Mouse (Mus musculus) forebrain, embryonic 14.5 days (tissue): ENCODE results near the gene Wdr89. TPM values are rescaled to one million over a fixed set of nuclear protein-coding genes. Genes with fewer than 3 reads are reported as not detected.
"Not testable (repeated sequence)": the region's sequence is repeated elsewhere in the genome, so short reads cannot be mapped to it uniquely, and the experiment has no call there.

Experiments used
- ATAC-seq: fragments of 200-750 bp; cut with Nextera tagmentation; 2 replicates; pipeline ENCODE4 v1.8.0; 2017; ENCODE audit warnings: mild to moderate bottlenecking, moderate library complexity
- DNase-seq: peaks from one replicate; pipeline ENCODE4 v3.0.0-alpha.2; 2015; ENCODE audit warnings: low spot score
- H3K27ac ChIP-seq: fragments of 300-500 bp; sonication (generic); 2 replicates; pipeline ENCODE4 v1.5.1; 2014; ENCODE audit warnings: low read depth, mild to moderate bottlenecking, control low read depth, low read length, moderate library complexity
- H3K27me3 ChIP-seq: fragments of 300-500 bp; sonication (generic); replicated peaks from 2 replicates; pipeline ENCODE4 v1.6.1; 2014; ENCODE audit warnings: low read length, control low read depth, mixed read lengths; ENCODE audit not compliant: control insufficient read depth, insufficient read depth
- H3K36me3 ChIP-seq: fragments of 300-500 bp; sonication (generic); 2 replicates; pipeline ENCODE4 v1.6.1; 2014; ENCODE audit warnings: low read length, control low read depth; ENCODE audit not compliant: control insufficient read depth, insufficient read depth
- H3K4me1 ChIP-seq: fragments of 300-500 bp; sonication (generic); 2 replicates; pipeline ENCODE4 v1.6.1; 2014; ENCODE audit warnings: antibody characterized with exemption, low read length, control low read depth; ENCODE audit not compliant: control insufficient read depth, insufficient read depth
- H3K4me2 ChIP-seq: fragments of 300-500 bp; sonication (generic); 2 replicates; pipeline ENCODE4 v1.6.1; 2014; ENCODE audit warnings: mild to moderate bottlenecking, control low read depth, low read length
- H3K4me3 ChIP-seq: fragments of 300-500 bp; sonication (generic); 2 replicates; pipeline ENCODE4 v1.5.1; 2014; ENCODE audit warnings: low read depth, low read length, control low read depth
- H3K9ac ChIP-seq: fragments of 300-500 bp; sonication (generic); 2 replicates; pipeline ENCODE4 v1.6.1; 2014; ENCODE audit warnings: mild to moderate bottlenecking, low read length, control low read depth, moderate library complexity
- H3K9me3 ChIP-seq: fragments of 300-500 bp; sonication (generic); replicated peaks from 2 replicates; pipeline ENCODE4 v1.6.1; 2016; ENCODE audit warnings: low read length, control low read depth, mixed read lengths; ENCODE audit not compliant: control insufficient read depth
- WGBS: fragments of 180-500 bp; shearing (Covaris S2); extraction: QIAGEN DNeasy Blood & Tissue Kit; methylation state at CpG from one replicate; pipeline ENCODE4 v1.1.7; 2014; 5-methylcytosine and 5-hydroxymethylcytosine counted together
- polyA plus RNA-seq: library from polyadenylated mRNA; unstranded; fragments of >200 nt; fragmentation: Nextera tagmentation; extraction: Ambion mirVana; gene quantifications from 2 replicates; pipeline ENCODE4 v1.2.1, GENCODE M21; 2014

Wdr89 gene
- polyA plus RNA-seq: 5.6 and 6.6 TPM in 2 replicates

- Histone ChIP-seq H3K36me3 (no peaks in the 10 kb centered on the region), H3K9ac (peak within 1 kb of the TSS; percentile 75), H3K4me3 (peak within 1 kb of the TSS; percentile 60), H3K27me3 (no peaks in the 10 kb centered on the region), H3K27ac (peak within 1 kb of the TSS; percentile 71), H3K4me2 (peak within 1 kb of the TSS; percentile 88), H3K9me3 (no peaks in the 10 kb centered on the region), H3K4me1 (peaks cover 12% of the 10 kb centered on the region)
- DNase-seq: peak; percentile 100
- WGBS: under 1% methylated on average over 55 of the region's 55 CpGs
- peak; percentile 99 for ATAC-seq
These were observed at the start of gene Wdr89 for GRCm38 (mm10) chr12:75669258-75670106. Wdr89 (minus strand) TSS chr12:75669537.

- no peak for ATAC-seq
- H3K9ac ChIP-seq: no peak overlapping the region
- H3K27me3 ChIP-seq: no peaks in the 10 kb centered on the region
- peaks cover 8% of the 10 kb centered on the region; the same call in 1 of the 2 replicates for H3K36me3 ChIP-seq
- no peak for DNase-seq
- H3K4me2 ChIP-seq: no peak overlapping the region
- 86% methylated on average over 9 of the region's 9 CpGs for WGBS
- H3K27ac ChIP-seq: no peak overlapping the region
- H3K9me3 ChIP-seq: no peaks in the 10 kb centered on the region
- H3K4me1 ChIP-seq: no peaks in the 10 kb centered on the region
- H3K4me3 ChIP-seq: no peak overlapping the region
These were observed 44.3 kb upstream of the Wdr89 start for GRCm38 (mm10) chr12:75713596-75713995.

GRCm38 (mm10) chr12:75712905-75713304 lies 43.6 kb upstream of the Wdr89 start:
- not testable (repeated sequence) for DNase-seq, H3K9ac ChIP-seq, H3K4me3 ChIP-seq, ATAC-seq, H3K4me2 ChIP-seq, H3K36me3 ChIP-seq, H3K27ac ChIP-seq, H3K4me1 ChIP-seq, H3K9me3 ChIP-seq, H3K27me3 ChIP-seq
- 94% methylated on average over 7 of the region's 7 CpGs for WGBS

DNA sequence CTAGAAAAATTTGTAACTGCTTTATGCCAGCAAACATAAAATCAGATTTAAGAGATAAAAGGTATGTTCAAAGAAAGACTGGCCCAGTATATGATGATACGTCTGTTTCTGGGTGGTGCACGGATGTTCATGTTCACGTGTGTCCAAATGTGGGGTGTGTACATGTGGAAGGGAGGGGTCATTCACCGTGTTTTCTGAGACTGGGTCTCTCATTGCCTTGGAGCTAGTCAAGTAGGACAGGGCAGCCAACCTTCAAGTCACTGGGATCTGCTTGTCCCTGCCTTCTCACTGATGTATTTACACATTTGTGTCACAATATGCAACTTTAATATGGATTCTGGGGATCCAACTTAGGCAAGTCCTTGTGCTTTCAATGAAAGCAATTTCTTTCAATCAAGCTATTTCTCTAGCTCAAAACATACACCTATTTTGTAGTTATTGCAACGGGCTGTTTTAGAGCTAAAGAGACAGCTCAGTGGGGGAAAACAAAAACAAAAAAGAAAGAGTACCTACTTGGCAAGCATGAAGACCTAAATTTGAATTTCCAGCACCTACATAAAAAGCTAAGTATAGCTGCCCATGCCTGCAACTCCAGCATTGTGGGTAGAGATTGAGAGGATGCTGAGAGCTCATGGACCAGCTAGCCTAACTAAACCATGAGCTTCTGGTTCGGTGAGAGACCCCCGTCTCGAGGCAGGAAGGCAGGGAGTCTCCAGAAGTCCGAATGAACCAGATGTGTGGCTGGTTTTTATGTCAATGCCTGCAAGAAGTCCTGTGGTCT lies 41.4 kb upstream of the Wdr89 start:
- Histone ChIP-seq H3K27ac (no peak overlapping the region), H3K4me1 (no peaks in the 10 kb centered on the region), H3K9me3 (no peaks in the 10 kb centered on the region), H3K9ac (no peak overlapping the region), H3K4me2 (no peak overlapping the region), H3K4me3 (no peak overlapping the region), H3K36me3 (peaks cover 2% of the 10 kb centered on the region; the same call in 1 of the 2 replicates), H3K27me3 (no peaks in the 10 kb centered on the region)
- ATAC-seq (no peak), DNase-seq (no peak)
- 91% methylated on average over 9 of the region's 9 CpGs for WGBS

- 85% methylated on average over 2 of the region's 2 CpGs for WGBS
- Histone ChIP-seq H3K27me3 (no peaks in the 10 kb centered on the region), H3K9ac (no peak overlapping the region), H3K4me2 (no peak overlapping the region), H3K4me1 (no peaks in the 10 kb centered on the region), H3K36me3 (no peaks in the 10 kb centered on the region), H3K9me3 (no peaks in the 10 kb centered on the region), H3K27ac (no peak overlapping the region), H3K4me3 (no peak overlapping the region)
- no peak for DNase-seq
- ATAC-seq: no peak
These were observed 40.2 kb upstream of the Wdr89 start for GRCm38 (mm10) chr12:75709506-75709905.

GRCm38 (mm10) chr12:75706670-75707069 lies 37.3 kb upstream of the Wdr89 start:
- WGBS: 92% methylated on average over 7 of the region's 7 CpGs
- Histone ChIP-seq H3K27me3 (no peaks in the 10 kb centered on the region), H3K27ac (no peak overlapping the region), H3K4me2 (no peak overlapping the region), H3K4me1 (no peaks in the 10 kb centered on the region), H3K9me3 (no peaks in the 10 kb centered on the region), H3K9ac (no peak overlapping the region), H3K4me3 (no peak overlapping the region), H3K36me3 (no peaks in the 10 kb centered on the region)
- ATAC-seq (no peak), DNase-seq (no peak)

- Histone ChIP-seq H3K27me3 (no peaks in the 10 kb centered on the region), H3K9me3 (no peaks in the 10 kb centered on the region), H3K4me2 (no peak overlapping the region), H3K36me3 (no peaks in the 10 kb centered on the region), H3K27ac (no peak overlapping the region), H3K4me3 (no peak overlapping the region), H3K4me1 (no peaks in the 10 kb centered on the region), H3K9ac (no peak overlapping the region)
- DNase-seq (no peak), ATAC-seq (no peak)
- 89% methylated on average over 3 of the region's 3 CpGs for WGBS
These were observed 33.4 kb upstream of the Wdr89 start for GRCm38 (mm10) chr12:75702739-75703122.

DNA sequence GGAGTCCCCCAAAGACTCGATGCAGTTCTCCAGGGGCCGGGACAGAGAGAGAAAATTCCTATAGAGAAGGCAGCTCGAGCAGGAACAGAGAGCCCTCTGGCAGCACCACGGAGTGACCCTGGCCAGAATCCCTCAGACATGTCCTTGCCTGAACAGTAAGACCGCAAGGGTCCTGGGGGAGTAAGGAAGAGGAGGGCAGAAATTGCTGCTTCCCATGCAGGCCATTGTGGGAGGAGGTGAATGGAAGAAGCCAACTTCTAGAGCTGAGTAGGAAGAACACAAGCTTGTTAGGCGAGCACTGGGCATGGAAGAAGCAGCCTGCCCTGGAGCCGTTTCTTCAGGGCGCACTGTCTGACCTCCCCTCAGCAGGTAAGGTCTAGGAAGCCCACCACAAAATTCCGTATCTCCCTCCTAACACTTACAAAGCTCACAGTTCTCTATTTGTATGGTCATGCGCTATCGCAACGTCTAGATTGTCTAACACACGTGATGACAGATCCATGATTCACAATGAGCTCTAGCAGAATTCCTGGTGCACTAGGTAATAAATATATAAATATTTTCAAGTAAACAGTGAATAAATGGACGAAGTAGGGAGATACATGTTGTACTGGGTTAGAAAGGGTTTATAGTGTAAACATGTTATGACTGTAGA lies 32.9 kb upstream of the Wdr89 start:
- no peaks in the 10 kb centered on the region for H3K36me3 ChIP-seq
- H3K4me2 ChIP-seq: peak overlapping the region; percentile 27; the same call in 1 of the 2 replicates
- no peak for ATAC-seq
- no peak overlapping the region for H3K27ac ChIP-seq
- H3K27me3 ChIP-seq: no peaks in the 10 kb centered on the region
- 72% methylated on average over 14 of the region's 14 CpGs for WGBS
- H3K9ac ChIP-seq: no peak overlapping the region
- no peak overlapping the region for H3K4me3 ChIP-seq
- DNase-seq: no peak
- no peaks in the 10 kb centered on the region for H3K9me3 ChIP-seq
- H3K4me1 ChIP-seq: no peaks in the 10 kb centered on the region
